Mouse (Mus musculus) brain, embryonic 18.5 days (tissue): Measurements from ENCODE around the gene Hnrnpa0.
"Not testable (repeated sequence)": the region's sequence is repeated elsewhere in the genome, so short reads cannot be mapped to it uniquely, and the experiment has no call there.

Experiments
- DNase-seq: peaks from one replicate; pipeline ENCODE4 v3.0.0-alpha.2; 2012; ENCODE audit warnings: low read depth, low spot score

Hnrnpa0 gene

DNA sequence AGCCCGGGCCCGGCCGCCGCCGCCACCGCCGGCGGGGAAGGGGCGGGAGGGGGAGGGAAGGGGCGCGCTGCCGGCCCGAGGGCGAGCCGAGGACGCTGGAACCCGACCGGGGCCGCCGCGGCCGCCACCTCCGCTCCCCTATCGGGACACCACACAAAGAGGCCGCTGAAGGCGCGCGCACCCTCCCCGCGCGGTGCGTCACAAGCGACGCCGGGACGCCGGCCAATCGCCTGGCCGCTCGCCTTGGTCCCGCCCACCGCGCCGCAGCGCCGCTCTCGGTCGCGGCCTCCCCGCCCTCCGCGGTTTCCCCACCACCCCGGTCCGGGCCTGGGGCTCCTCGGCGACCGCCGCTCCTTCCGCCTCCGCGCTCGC, at the start of gene Hnrnpa0:
Hnrnpa0 (minus strand) TSS at position 161 of the 372 bp plus-strand sequence.
- peak; percentile 85 for DNase-seq

DNA sequence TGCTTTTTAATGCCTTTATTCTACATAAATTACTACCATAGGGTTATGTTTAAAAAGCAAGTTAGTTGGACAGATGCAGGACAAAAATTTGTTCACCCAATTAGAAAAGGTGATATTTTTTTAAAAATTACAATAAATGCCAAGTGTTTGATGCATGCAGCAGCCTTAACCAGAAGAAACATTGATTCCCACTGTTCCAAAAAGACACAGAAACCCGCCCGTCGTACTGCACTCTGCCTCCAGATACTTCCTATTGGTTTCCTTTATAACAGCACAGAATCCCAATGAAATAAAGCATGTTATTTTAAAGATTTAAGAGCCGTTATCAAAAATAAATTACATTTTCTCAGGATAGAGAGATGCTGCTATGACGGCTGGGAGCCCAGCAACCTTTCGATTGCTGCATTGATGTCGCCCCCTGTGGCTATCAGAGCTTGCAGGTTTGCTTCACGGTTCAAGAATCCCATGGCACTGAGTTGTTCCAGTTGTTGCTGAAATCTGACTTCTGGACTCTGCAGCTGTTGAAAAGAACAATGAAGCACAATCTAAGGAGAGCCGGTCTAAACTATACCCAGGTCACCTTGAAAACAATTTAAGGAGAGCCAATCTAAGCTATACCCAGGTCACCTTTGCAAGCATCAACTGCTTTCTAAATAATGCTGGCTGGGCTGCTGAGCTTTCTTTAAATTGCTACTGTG, 49.3 kb upstream of the Hnrnpa0 start:
- no peak for DNase-seq

DNA sequence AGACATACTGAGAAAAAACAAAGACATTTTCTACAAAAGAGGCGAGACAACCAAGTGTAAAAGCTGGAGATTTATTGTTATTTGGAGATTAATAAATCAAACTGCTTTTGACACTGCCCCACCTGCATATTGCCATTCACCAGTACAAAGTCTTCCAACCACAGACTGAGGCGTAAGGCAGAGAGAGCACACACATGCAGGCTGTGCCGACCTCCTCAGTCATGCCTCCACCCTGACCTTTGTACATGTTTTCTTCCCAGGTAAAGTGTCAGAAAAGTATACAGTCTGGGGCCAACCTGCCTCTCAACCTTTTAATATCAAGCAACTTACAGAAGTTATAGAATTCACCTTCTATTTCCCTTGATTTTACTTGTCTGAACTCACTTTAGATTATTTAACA, 47.7 kb upstream of the Hnrnpa0 start:
- no peak for DNase-seq

DNA sequence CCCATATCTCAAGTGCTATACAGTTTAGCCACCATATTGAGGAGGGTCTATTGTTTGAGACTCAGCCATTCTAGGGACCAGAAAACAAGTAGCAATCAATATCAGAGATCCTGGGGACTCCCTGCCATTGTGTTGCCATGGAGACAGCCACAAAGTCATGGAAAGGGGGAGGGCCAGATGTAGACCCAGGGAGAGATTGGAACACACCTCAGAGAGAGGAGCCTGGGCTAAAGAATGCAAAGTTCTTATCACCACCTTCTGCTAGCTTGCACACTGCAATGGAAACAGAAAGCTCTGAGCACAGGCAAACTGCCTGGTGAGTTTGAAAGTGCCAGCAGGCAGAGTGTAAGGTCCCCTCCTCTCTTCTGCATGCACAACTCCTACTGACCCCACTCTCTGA, 39.8 kb upstream of the Hnrnpa0 start:
- no peak for DNase-seq

DNA sequence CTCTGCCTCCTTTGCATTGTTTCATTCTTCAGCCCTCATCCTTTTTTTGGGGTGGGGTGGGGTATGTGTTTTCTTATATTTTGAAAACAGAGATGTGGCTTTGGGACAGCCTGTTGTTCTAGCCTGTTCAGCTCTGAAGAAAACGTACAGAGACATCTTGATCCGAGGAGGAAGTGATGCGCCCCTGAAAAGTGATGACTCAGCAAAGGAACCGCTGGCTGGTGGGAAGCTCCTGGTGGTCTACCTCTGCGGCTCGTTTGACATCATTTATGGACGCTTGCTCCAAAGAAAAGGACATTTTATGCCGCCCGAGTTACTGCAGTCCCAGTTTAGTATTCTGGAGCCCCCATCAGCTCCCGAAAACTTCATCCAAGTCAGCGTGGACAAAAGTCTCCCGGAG, 35.0 kb upstream of the Hnrnpa0 start:
- no peak for DNase-seq

DNA sequence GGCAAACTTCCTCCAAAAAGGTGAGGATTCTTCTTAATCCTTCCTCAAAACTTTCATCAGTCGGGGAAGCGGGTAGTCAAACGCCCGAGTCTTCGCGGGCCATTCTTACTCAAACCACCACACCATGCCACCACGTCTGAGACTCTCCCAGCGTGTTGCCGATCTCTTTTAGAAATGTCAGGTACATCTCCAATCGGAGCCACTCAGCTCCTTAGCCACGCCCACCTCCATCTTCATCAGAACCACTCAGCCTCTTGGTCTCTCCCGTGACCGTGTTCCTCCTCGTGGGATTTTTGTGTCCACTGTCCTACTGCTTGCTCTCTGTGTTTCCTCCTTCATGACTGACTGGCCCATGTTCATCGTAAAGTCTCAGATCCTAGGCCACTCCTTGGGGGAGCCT, 32.4 kb upstream of the Hnrnpa0 start:
- DNase-seq, result no peak

GRCm38 (mm10) chr13:58158099-58158912, 29.9 kb upstream of the Hnrnpa0 start:
- DNase-seq, result peak; percentile 54

- peak; percentile 37 for DNase-seq
These were observed 29.2 kb upstream of the Hnrnpa0 start, which contains the start of gene Idnk for GRCm38 (mm10) chr13:58157447-58158098. TSS of gene Idnk (plus strand) at chr13:58157649.

- DNase-seq, result peak; percentile 1
These were observed 28.7 kb upstream of the Hnrnpa0 start for GRCm38 (mm10) chr13:58157036-58157435.

DNA sequence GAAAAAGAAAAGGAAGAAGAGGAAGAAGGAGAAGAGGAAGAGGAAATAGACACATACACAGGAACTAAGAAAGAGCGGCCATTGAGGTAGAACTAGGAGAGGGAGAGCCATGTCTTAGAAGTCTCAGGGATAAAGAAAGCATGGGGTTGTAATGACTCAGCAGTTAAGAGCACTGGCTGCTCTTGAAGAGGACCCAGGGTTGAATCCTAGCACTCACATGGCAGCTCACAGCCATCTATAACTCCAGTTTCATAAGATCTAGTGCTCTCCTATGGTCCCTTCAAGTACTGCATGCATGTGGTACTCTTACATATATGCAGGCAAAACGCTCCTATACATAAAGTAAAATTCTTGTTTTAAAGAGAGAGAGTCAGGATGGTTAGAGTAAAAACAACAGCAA, 27.7 kb upstream of the Hnrnpa0 start:
- DNase-seq, result no peak

- DNase-seq, result no peak
These were observed 22.1 kb upstream of the Hnrnpa0 start for GRCm38 (mm10) chr13:58150442-58150841.

DNA sequence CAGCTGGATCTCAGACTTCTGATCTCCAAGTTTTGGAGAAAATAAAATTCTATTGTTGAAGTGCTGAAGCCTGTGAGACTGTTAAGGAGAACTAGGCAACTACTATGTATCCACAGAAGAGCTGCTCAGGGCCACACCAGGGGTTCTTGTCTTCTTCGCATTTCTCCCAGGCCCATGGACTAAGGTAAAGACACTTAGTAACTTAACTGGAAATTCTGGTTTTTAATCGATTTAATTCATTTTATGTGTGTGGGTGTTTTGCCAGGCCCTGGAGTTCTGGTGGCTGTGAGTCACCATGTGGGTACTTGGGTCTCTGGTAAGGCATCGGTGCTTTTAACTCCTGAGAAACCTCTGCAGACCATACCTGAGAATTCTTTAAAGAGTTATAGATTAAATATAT, 21.3 kb upstream of the Hnrnpa0 start:
- no peak for DNase-seq

GRCm38 (mm10) chr13:58149033-58149558, 20.7 kb upstream of the Hnrnpa0 start:
- DNase-seq, result no peak

DNA sequence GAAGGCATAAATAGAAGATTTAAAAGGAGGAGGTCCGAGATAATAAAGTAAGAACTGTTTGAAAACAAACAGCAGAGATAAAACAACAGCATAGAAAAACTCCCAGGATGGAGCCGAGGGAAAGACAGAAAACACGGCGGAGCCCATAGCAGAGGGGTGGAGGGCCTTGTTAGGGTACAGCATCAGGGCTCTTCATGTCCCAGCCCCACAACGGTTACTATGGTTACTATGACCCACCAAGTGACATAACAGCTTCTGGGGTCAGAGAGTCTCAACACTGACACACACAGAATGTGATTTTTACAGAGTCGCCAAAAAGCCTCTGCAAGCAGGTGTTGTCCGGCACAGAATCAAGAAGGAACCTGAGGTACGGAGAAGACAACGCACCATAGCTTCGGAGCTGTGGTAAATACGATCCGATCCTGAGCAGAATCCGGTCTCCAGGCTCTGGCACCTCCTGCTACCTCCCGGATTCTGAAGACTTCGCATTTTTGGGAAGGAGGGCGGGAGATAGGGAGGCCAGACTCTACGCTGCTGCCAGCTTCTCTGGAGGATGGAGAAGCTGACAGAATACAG, 20.0 kb upstream of the Hnrnpa0 start:
- no peak for DNase-seq

- no peak for DNase-seq
These were observed 19.4 kb upstream of the Hnrnpa0 start for GRCm38 (mm10) chr13:58147760-58148159.

DNA sequence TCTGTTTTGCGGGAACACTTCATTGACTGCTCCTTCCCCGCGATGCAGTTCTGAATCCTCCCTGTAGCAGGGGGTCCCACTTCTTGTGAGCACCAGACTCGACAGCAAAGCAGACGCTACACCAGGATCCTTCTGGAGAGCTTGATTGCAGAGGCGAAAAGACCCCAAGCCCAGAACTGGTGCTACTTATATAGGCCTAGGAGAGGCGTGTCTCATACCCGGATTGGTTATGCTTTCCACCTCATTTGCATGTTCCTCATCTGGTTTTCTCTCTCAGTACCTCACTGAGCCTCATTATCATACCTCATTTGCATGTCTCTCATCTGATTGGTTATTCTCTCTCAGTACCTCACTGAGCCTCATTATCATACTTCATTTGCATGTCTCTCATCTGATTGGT, 18.2 kb upstream of the Hnrnpa0 start:
- DNase-seq, result not testable (repeated sequence)

DNA sequence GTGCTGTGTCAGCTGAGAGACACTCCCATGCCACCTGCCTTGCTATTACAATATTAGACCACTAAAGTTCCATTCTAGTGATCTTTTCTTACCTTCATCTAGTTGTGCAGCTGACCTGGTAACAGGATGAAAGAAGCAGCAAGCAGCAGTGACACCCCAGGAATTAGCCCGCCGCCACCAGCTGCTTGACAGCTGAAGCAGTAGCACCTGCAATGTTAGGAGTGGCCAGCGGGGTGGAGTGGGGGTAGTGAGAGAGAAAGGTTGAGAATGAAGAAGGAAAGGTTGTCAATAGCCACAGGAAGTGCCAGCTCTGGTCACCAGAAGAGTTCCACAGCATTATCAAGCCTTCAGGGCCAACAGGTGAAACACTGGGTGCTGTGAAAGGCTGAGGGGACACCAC, 3.3 kb upstream of the Hnrnpa0 start:
- DNase-seq, result no peak

GRCm38 (mm10) chr13:58129687-58130246, 1.4 kb upstream of the Hnrnpa0 start:
- no peak for DNase-seq

GRCm38 (mm10) chr13:58128768-58129671, 664 bp upstream of the Hnrnpa0 start:
- DNase-seq, result peak; percentile 91

DNA sequence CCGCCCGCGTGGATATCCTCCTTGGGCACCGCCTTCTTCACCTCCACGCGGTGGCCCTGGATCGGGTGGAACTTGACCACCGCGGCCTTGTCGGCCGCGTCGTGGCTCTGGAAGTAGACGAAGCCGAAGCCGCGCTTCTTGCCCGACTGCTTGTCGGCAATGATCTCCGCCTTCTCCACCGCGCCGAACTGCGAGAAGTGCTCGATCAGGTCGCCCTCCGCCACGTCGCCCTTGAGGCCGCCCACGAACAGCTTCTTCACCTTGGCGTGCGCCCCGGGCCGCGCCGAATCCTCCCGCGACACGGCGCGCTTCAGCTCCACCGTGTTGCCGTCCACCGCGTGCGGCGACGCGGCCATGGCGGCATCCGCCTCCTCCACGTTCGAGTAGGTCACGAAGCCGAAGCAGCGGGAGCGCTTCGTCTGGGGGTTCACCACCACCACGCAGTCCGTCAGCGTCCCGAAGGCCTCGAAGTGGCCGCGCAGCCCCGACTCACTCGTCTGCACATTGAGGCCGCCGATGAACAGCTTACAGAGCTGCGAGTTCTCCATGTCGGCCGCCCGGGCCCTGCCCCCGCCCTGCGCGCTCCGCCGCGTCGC, 492 bp downstream of the Hnrnpa0 start:
- no peak for DNase-seq
